Mouse (Mus musculus): Measurements from ENCODE around the gene Shmt2. TPM values are rescaled to one million over a fixed set of nuclear protein-coding genes. Genes with fewer than 3 reads are reported as not detected.

Gene Shmt2
- polyA plus RNA-seq, 1 experiment from 2014 or later: 127 TPM

DNA sequence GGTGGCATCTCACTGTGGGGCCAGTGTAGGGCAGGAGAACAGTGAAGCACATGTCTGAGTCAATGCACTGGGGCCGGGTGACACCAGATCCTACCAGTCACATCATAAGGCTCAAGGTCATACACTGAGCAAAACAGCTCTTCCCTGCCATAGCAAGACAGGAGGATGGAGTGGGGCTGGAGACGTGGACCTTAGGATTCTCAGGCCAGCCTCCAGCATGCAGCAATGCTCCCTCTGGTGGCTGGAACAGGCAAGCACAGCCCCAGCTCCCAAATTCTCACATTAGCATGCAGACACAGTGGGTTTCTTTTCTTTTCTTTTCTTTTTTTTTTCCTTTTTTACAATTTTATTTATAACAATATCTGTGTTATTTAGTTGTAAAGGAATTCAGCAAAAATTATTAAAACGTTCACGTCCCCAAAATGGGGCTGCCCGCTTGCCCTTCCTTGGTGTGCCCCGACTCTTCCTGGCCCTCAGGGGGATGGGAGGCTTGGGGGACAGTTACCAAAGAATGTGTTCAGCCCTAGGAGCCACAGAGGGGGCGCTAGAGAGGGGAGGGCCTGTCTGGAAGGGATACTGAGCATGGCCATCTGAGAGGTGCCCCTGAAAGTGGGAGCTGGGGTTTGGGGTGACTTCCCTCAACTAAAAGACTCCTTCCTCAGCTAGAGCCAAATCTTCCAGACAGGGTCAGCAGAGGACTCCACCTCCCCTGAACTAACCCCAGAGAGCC lies 15.8 kb upstream of the Shmt2 start:
- 24% methylated on average over 7 of the region's 7 CpGs for WGBS
- no peak overlapping the region for H3K27ac ChIP-seq (ENCODE audit: low read length)
- peaks cover 38% of the 10 kb centered on the region for H3K27me3 ChIP-seq (ENCODE audit: control insufficient read depth, insufficient read depth, low read length)
- H3K4me1 ChIP-seq (ENCODE audit: control insufficient read depth, insufficient read depth, low read length): peaks cover 12% of the 10 kb centered on the region
- H3K4me3 ChIP-seq (ENCODE audit: low read length): no peak overlapping the region
- no peak for ATAC-seq (replicated peaks; ENCODE audit: extremely low read depth, insufficient read depth, low FRiP score)
- H3K4me2 ChIP-seq (ENCODE audit: low read depth, low read length): no peak overlapping the region
- no peaks in the 10 kb centered on the region for H3K9me3 ChIP-seq (replicated peaks; ENCODE audit: control insufficient read depth, low read length)
- no peaks in the 10 kb centered on the region for H3K36me3 ChIP-seq (ENCODE audit: control insufficient read depth, insufficient read depth)
- no peak overlapping the region for H3K9ac ChIP-seq (ENCODE audit: low read length)

- H3K27ac ChIP-seq (ENCODE audit: low read length): no peak overlapping the region
- 15% methylated on average over 8 of the region's 8 CpGs for WGBS
- H3K9me3 ChIP-seq (replicated peaks; ENCODE audit: control insufficient read depth, low read length): no peaks in the 10 kb centered on the region
- H3K4me1 ChIP-seq (ENCODE audit: control insufficient read depth, insufficient read depth, low read length): peaks cover 12% of the 10 kb centered on the region
- H3K4me3 ChIP-seq (ENCODE audit: low read length): no peak overlapping the region
- no peak for ATAC-seq (replicated peaks; ENCODE audit: extremely low read depth, insufficient read depth, low FRiP score)
- no peak overlapping the region for H3K4me2 ChIP-seq (ENCODE audit: low read depth, low read length)
- H3K36me3 ChIP-seq (ENCODE audit: control insufficient read depth, insufficient read depth): no peaks in the 10 kb centered on the region
- H3K9ac ChIP-seq (ENCODE audit: low read length): no peak overlapping the region
- H3K27me3 ChIP-seq (ENCODE audit: control insufficient read depth, insufficient read depth, low read length): peaks cover 50% of the 10 kb centered on the region
Observed at GRCm38 (mm10) chr10:127536586-127537314, 14.5 kb upstream of the Shmt2 start.

GRCm38 (mm10) chr10:127534929-127535384 lies 12.7 kb upstream of the Shmt2 start:
- H3K4me1 ChIP-seq (ENCODE audit: control insufficient read depth, insufficient read depth, low read length): peaks cover 14% of the 10 kb centered on the region
- 3% methylated on average over 30 of the region's 30 CpGs for whole genome bisulfite sequencing
- H3K9ac ChIP-seq (ENCODE audit: low read length): peak overlapping the region; percentile 42; the same call in 1 of the 2 replicates
- no peak overlapping the region for H3K27ac ChIP-seq (ENCODE audit: low read length)
- ATAC-seq (replicated peaks; ENCODE audit: extremely low read depth, insufficient read depth, low FRiP score): no peak
- no peaks in the 10 kb centered on the region for H3K9me3 ChIP-seq (replicated peaks; ENCODE audit: control insufficient read depth, low read length)
- no peaks in the 10 kb centered on the region for H3K36me3 ChIP-seq (ENCODE audit: control insufficient read depth, insufficient read depth)
- H3K4me2 ChIP-seq (ENCODE audit: low read depth, low read length): peak overlapping the region; percentile 80
- H3K27me3 ChIP-seq (ENCODE audit: control insufficient read depth, insufficient read depth, low read length): peaks cover 68% of the 10 kb centered on the region
- peak overlapping the region; percentile 52 for H3K4me3 ChIP-seq (ENCODE audit: low read length)

- Histone ChIP-seq H3K4me1 (ENCODE audit: control insufficient read depth, insufficient read depth, low read length) (peaks cover 14% of the 10 kb centered on the region), H3K4me2 (ENCODE audit: low read depth, low read length) (peak within 1 kb of the TSS; percentile 80), H3K27ac (ENCODE audit: low read length) (no peak within 1 kb of the TSS), H3K36me3 (ENCODE audit: control insufficient read depth, insufficient read depth) (no peaks in the 10 kb centered on the region), H3K4me3 (ENCODE audit: low read length) (peak within 1 kb of the TSS; percentile 52), H3K9me3 (replicated peaks; ENCODE audit: control insufficient read depth, low read length) (no peaks in the 10 kb centered on the region), H3K27me3 (ENCODE audit: control insufficient read depth, insufficient read depth, low read length) (peaks cover 75% of the 10 kb centered on the region), H3K9ac (ENCODE audit: low read length) (peak within 1 kb of the TSS; percentile 42)
- ATAC-seq (replicated peaks; ENCODE audit: extremely low read depth, insufficient read depth, low FRiP score): no peak; the same call in 1 of the 2 replicates
- WGBS: 1% methylated on average over 52 of the region's 78 CpGs
Observed at GRCm38 (mm10) chr10:127534036-127534928, 12.0 kb upstream of the Shmt2 start, which contains the start of gene Nxph4. Gene Nxph4, minus strand, starts transcription at chr10:127534559.

DNA sequence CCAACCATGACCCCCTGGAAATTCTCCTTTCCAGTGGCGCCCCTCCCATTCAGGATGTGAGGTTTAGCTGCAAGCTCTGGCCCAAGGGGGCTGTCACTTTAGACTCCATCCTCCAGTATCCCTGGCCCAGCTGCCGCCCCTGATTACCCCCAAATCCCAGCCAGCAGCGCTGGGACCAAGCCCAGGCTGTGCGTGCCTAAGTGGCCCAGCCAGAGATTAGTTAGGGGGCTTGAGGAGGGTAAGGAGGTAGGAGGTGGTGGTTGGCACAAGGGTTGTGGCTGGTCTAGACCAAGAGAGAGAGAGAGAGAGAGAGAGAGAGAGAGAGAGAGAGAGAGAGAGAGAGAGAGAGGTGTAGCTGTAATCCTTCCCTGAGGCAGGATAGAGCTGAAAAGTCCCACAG lies 9.3 kb upstream of the Shmt2 start:
- Histone ChIP-seq H3K4me1 (ENCODE audit: control insufficient read depth, insufficient read depth, low read length) (peaks cover 17% of the 10 kb centered on the region), H3K9me3 (replicated peaks; ENCODE audit: control insufficient read depth, low read length) (no peaks in the 10 kb centered on the region), H3K4me3 (ENCODE audit: low read length) (no peak overlapping the region), H3K27me3 (ENCODE audit: control insufficient read depth, insufficient read depth, low read length) (peaks cover 97% of the 10 kb centered on the region), H3K27ac (ENCODE audit: low read length) (no peak overlapping the region), H3K4me2 (ENCODE audit: low read depth, low read length) (no peak overlapping the region), H3K36me3 (ENCODE audit: control insufficient read depth, insufficient read depth) (no peaks in the 10 kb centered on the region), H3K9ac (ENCODE audit: low read length) (no peak overlapping the region)
- 5% methylated on average over 4 of the region's 4 CpGs for WGBS
- ATAC-seq (replicated peaks; ENCODE audit: extremely low read depth, insufficient read depth, low FRiP score): no peak

GRCm38 (mm10) chr10:127530945-127531344 lies 8.7 kb upstream of the Shmt2 start:
- no peak overlapping the region for H3K9ac ChIP-seq (ENCODE audit: low read length)
- H3K4me3 ChIP-seq (ENCODE audit: low read length): no peak overlapping the region; the same call in 1 of the 2 replicates
- no peak for ATAC-seq (replicated peaks; ENCODE audit: extremely low read depth, insufficient read depth, low FRiP score)
- 2% methylated on average over 25 of the region's 25 CpGs for WGBS
- H3K4me1 ChIP-seq (ENCODE audit: control insufficient read depth, insufficient read depth, low read length): peaks cover 23% of the 10 kb centered on the region
- no peak overlapping the region for H3K27ac ChIP-seq (ENCODE audit: low read length)
- H3K4me2 ChIP-seq (ENCODE audit: low read depth, low read length): peak overlapping the region; percentile 14; the same call in 1 of the 2 replicates
- H3K27me3 ChIP-seq (ENCODE audit: control insufficient read depth, insufficient read depth, low read length): peaks cover 97% of the 10 kb centered on the region
- no peaks in the 10 kb centered on the region for H3K36me3 ChIP-seq (ENCODE audit: control insufficient read depth, insufficient read depth)
- H3K9me3 ChIP-seq (replicated peaks; ENCODE audit: control insufficient read depth, low read length): no peaks in the 10 kb centered on the region

DNA sequence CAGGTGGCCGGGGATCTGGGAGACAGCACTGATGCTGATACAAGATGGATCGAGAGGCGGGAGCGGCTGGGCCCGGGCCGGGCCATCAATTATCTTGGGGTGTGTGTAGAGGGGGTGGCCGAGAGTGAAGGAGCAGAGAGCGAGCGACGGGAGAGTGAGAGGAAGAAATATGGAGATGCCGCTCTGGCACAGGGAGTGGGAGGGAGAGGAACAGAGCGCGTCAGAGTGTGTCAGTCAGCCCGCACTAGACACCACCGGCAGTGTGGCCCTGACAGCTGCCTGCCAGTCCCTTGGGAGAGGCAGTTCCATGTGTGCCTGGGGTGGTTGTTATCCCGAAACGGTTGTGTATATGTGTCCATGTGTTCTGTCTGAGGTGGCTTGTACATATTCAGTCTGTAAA lies 5.2 kb upstream of the Shmt2 start:
- Histone ChIP-seq H3K27ac (ENCODE audit: low read length) (no peak overlapping the region), H3K4me2 (ENCODE audit: low read depth, low read length) (no peak overlapping the region), H3K9ac (ENCODE audit: low read length) (no peak overlapping the region), H3K9me3 (replicated peaks; ENCODE audit: control insufficient read depth, low read length) (no peaks in the 10 kb centered on the region), H3K27me3 (ENCODE audit: control insufficient read depth, insufficient read depth, low read length) (peaks cover 87% of the 10 kb centered on the region), H3K36me3 (ENCODE audit: control insufficient read depth, insufficient read depth) (no peaks in the 10 kb centered on the region), H3K4me1 (ENCODE audit: control insufficient read depth, insufficient read depth, low read length) (peaks cover 16% of the 10 kb centered on the region), H3K4me3 (ENCODE audit: low read length) (no peak overlapping the region)
- no peak for ATAC-seq (replicated peaks; ENCODE audit: extremely low read depth, insufficient read depth, low FRiP score)
- whole genome bisulfite sequencing: 5% methylated on average over 17 of the region's 17 CpGs

GRCm38 (mm10) chr10:127526681-127527080 lies 4.4 kb upstream of the Shmt2 start:
- under 1% methylated on average over 26 of the region's 26 CpGs for WGBS

More at GRCm38 (mm10) chr10:127526681-127527080, 4.4 kb upstream of the Shmt2 start:
- Histone ChIP-seq H3K4me2 (ENCODE audit: low read depth, low read length) (peak overlapping the region; percentile 66), H3K4me1 (ENCODE audit: control insufficient read depth, insufficient read depth, low read length) (peaks cover 19% of the 10 kb centered on the region), H3K27ac (ENCODE audit: low read length) (no peak overlapping the region), H3K4me3 (ENCODE audit: low read length) (peak overlapping the region; percentile 48), H3K9me3 (replicated peaks; ENCODE audit: control insufficient read depth, low read length) (no peaks in the 10 kb centered on the region), H3K27me3 (ENCODE audit: control insufficient read depth, insufficient read depth, low read length) (peaks cover 79% of the 10 kb centered on the region), H3K9ac (ENCODE audit: low read length) (peak overlapping the region; percentile 42; the same call in 1 of the 2 replicates), H3K36me3 (ENCODE audit: control insufficient read depth, insufficient read depth) (no peaks in the 10 kb centered on the region)
- ATAC-seq (replicated peaks; ENCODE audit: extremely low read depth, insufficient read depth, low FRiP score): 0 out of 2 replicates have a peak, but pooled peaks have one; percentile 15

Data from heart, embryonic 16.5 days (tissue).